Mouse (Mus musculus) CH12.LX (cell line): ENCODE measurements around the gene Psma5. TPM values are rescaled to one million over a fixed set of nuclear protein-coding genes. Genes with fewer than 3 reads are reported as not detected.

Experiments
- DNase-seq: peaks from one replicate; pipeline ENCODE4 v3.0.0-alpha.2; 2013; ENCODE audit errors: extremely low read depth
- H3K27ac ChIP-seq: 2 replicates; pipeline ENCODE4 v1.5.1; 2012; ENCODE audit warnings: low read depth, mild to moderate bottlenecking, control low read depth, moderate library complexity; ENCODE audit not compliant: insufficient read depth
- H3K27me3 ChIP-seq: replicated peaks from 2 replicates; pipeline ENCODE3; 2012; ENCODE audit warnings: inconsistent platforms
- H3K36me3 ChIP-seq, 2 experiments: replicated peaks in 1 of 2; 2 replicates each; pipeline versions ENCODE3 to v1.6.1; 2012; ENCODE audit warnings: inconsistent platforms in 1 of 2, low read length in 1 of 2, mild to moderate bottlenecking in 1 of 2, mixed read lengths in 1 of 2, moderate library complexity in 1 of 2; ENCODE audit not compliant: control insufficient read depth in 1 of 2, insufficient read depth in 1 of 2
- H3K4me1 ChIP-seq, 2 experiments: 2 replicates each; pipeline ENCODE4 v1.6.1; 2012; ENCODE audit warnings: inconsistent platforms in 1 of 2, moderate library complexity in 1 of 2; ENCODE audit not compliant: insufficient read depth in 2 of 2, control insufficient read depth in 1 of 2
- H3K4me2 ChIP-seq: 2 replicates; pipeline ENCODE4 v1.6.1; 2012; ENCODE audit warnings: low read depth, mild to moderate bottlenecking, control low read depth; ENCODE audit not compliant: poor library complexity, insufficient read depth, severe bottlenecking
- H3K4me3 ChIP-seq, 3 experiments: fragments of 150-350 bp in 1 of 3; sonication (generic) in 1 of 3; replicated peaks in 1 of 3; 2 replicates each; pipeline versions ENCODE3 to v1.5.1; 2011 to 2012; ENCODE audit warnings: low read depth in 2 of 3, low read length in 2 of 3, mild to moderate bottlenecking in 2 of 3, moderate library complexity in 2 of 3, control low read depth in 1 of 3, improper control_type of control experiment in 1 of 3, inconsistent platforms in 1 of 3, mixed read lengths in 1 of 3; ENCODE audit not compliant: poor library complexity in 1 of 3
- H3K79me2 ChIP-seq: replicated peaks from 2 replicates; pipeline ENCODE4 v1.6.1; 2012; ENCODE audit warnings: mild to moderate bottlenecking, moderate library complexity; ENCODE audit not compliant: control insufficient read depth, poor library complexity, insufficient read depth, severe bottlenecking; ENCODE audit errors: extremely low read depth
- H3K9ac ChIP-seq: 2 replicates; pipeline ENCODE4 v1.6.1; 2012; ENCODE audit warnings: low read depth, mild to moderate bottlenecking, control low read depth, moderate library complexity; ENCODE audit not compliant: insufficient read depth
- H3K9me3 ChIP-seq: replicated peaks from 2 replicates; pipeline ENCODE3; 2012; ENCODE audit warnings: low read length, inconsistent platforms, mixed read lengths
- BHLHE40 ChIP-seq: IDR thresholded peaks from 2 replicates; pipeline ENCODE4 v1.6.1; 2011; ENCODE audit warnings: mild to moderate bottlenecking, low read depth, low read length, improper control_type of control experiment
- CHD1 ChIP-seq: IDR thresholded peaks from 2 replicates; pipeline ENCODE4 v1.6.1; 2012; ENCODE audit warnings: low read depth, low read length, improper control_type of control experiment, inconsistent platforms
- CHD2 ChIP-seq: IDR thresholded peaks from 2 replicates; pipeline ENCODE4 v1.6.1; 2011; ENCODE audit warnings: low read length, improper control_type of control experiment
- CTCF ChIP-seq, 2 experiments: IDR thresholded peaks in 1 of 2; conservative IDR thresholded peaks in 1 of 2; 2 replicates each; pipeline ENCODE4 v1.5.1; 2011 to 2012; ENCODE audit warnings: low read depth in 2 of 2, low read length in 2 of 2, improper control_type of control experiment in 1 of 2, inconsistent platforms in 1 of 2, mild to moderate bottlenecking in 1 of 2, moderate library complexity in 1 of 2
- E2F4 ChIP-seq: IDR thresholded peaks from 2 replicates; pipeline ENCODE4 v1.6.1; 2011; ENCODE audit warnings: low read depth, low read length, improper control_type of control experiment; ENCODE audit not compliant: insufficient replicate concordance
- ELF1 ChIP-seq: IDR thresholded peaks from 2 replicates; pipeline ENCODE4 v1.6.1; 2014; ENCODE audit warnings: low read depth, mild to moderate bottlenecking, inconsistent platforms, low read length, improper control_type of control experiment
- EP300 ChIP-seq: IDR thresholded peaks from 2 replicates; pipeline ENCODE4 v1.6.1; 2011; ENCODE audit warnings: low read length, improper control_type of control experiment
- ETS1 ChIP-seq: conservative IDR thresholded peaks from 2 replicates; pipeline ENCODE4 v1.6.1; 2012; ENCODE audit warnings: low read depth, mild to moderate bottlenecking, inconsistent platforms, low read length, improper control_type of control experiment, moderate library complexity
- GABPA ChIP-seq: IDR thresholded peaks from 2 replicates; pipeline ENCODE4 v1.6.1; 2012; ENCODE audit warnings: low read depth, low read length, improper control_type of control experiment, inconsistent platforms; ENCODE audit not compliant: insufficient replicate concordance
- HCFC1 ChIP-seq: IDR thresholded peaks from 2 replicates; pipeline ENCODE4 v1.6.1; 2012; ENCODE audit warnings: low read depth, mild to moderate bottlenecking, inconsistent platforms, low read length, improper control_type of control experiment
- IRF4 ChIP-seq: IDR thresholded peaks from 2 replicates; pipeline ENCODE4 v1.6.1; 2014; ENCODE audit warnings: low read depth, mild to moderate bottlenecking, inconsistent platforms, low read length, improper control_type of control experiment
- JUN ChIP-seq: IDR thresholded peaks from 2 replicates; pipeline ENCODE4 v1.6.1; 2011; ENCODE audit warnings: low read depth, mild to moderate bottlenecking, low read length, improper control_type of control experiment, moderate library complexity; ENCODE audit not compliant: insufficient read depth
- JUND ChIP-seq: conservative IDR thresholded peaks from 2 replicates; pipeline ENCODE4 v1.6.1; 2011; ENCODE audit warnings: low read depth, low read length, improper control_type of control experiment
- KAT2A ChIP-seq: IDR thresholded peaks from 2 replicates; pipeline ENCODE4 v1.6.1; 2012; ENCODE audit warnings: low read length, improper control_type of control experiment, inconsistent platforms; ENCODE audit not compliant: insufficient replicate concordance
- MAFK ChIP-seq: IDR thresholded peaks from 2 replicates; pipeline ENCODE4 v1.6.1; 2011; ENCODE audit warnings: low read length, improper control_type of control experiment; ENCODE audit not compliant: insufficient replicate concordance
- MAX ChIP-seq: IDR thresholded peaks from 2 replicates; pipeline ENCODE4 v1.6.1; 2011; ENCODE audit warnings: low read length, improper control_type of control experiment
- MAZ ChIP-seq: IDR thresholded peaks from 2 replicates; pipeline ENCODE4 v1.6.1; 2012; ENCODE audit warnings: low read depth, mild to moderate bottlenecking, inconsistent platforms, low read length, improper control_type of control experiment, moderate library complexity
- MEF2A ChIP-seq: IDR thresholded peaks from 2 replicates; pipeline ENCODE4 v1.6.1; 2014; ENCODE audit warnings: low read depth, mild to moderate bottlenecking, inconsistent platforms, low read length, improper control_type of control experiment, borderline replicate concordance
- MXI1 ChIP-seq: IDR thresholded peaks from 2 replicates; pipeline ENCODE4 v1.6.1; 2011; ENCODE audit warnings: mild to moderate bottlenecking, low read depth, low read length, improper control_type of control experiment
- MYC ChIP-seq: IDR thresholded peaks from 2 replicates; pipeline ENCODE4 v1.6.1; 2011; ENCODE audit warnings: low read depth, mild to moderate bottlenecking, improper control_type of control experiment, low read length
- NELFE ChIP-seq: IDR thresholded peaks from 2 replicates; pipeline ENCODE4 v1.6.1; 2011; ENCODE audit warnings: low read depth, low read length, improper control_type of control experiment
- NRF1 ChIP-seq: IDR thresholded peaks from 2 replicates; pipeline ENCODE4 v1.6.1; 2014; ENCODE audit warnings: low read depth, mild to moderate bottlenecking, inconsistent platforms, low read length, improper control_type of control experiment, moderate library complexity
- PAX5 ChIP-seq: IDR thresholded peaks from 2 replicates; pipeline ENCODE4 v1.6.1; 2012; ENCODE audit warnings: low read length, inconsistent platforms, mixed read lengths
- POLR2A ChIP-seq: IDR thresholded peaks from 2 replicates; pipeline ENCODE4 v1.6.1; 2011; ENCODE audit warnings: low read depth, mild to moderate bottlenecking, improper control_type of control experiment, low read length
- POLR2AphosphoS2 ChIP-seq: IDR thresholded peaks from 2 replicates; pipeline ENCODE4 v1.6.1; 2011; ENCODE audit warnings: low read depth, low read length, improper control_type of control experiment
- RAD21 ChIP-seq: IDR thresholded peaks from 2 replicates; pipeline ENCODE4 v1.6.1; 2011; ENCODE audit warnings: low read depth, mild to moderate bottlenecking, low read length, improper control_type of control experiment, moderate library complexity
- RCOR1 ChIP-seq: conservative IDR thresholded peaks from 2 replicates; pipeline ENCODE4 v1.6.1; 2012; ENCODE audit warnings: low read depth, mild to moderate bottlenecking, inconsistent platforms, low read length, improper control_type of control experiment
- SIN3A ChIP-seq: IDR thresholded peaks from 2 replicates; pipeline ENCODE4 v1.6.1; 2012; ENCODE audit warnings: low read length, improper control_type of control experiment, inconsistent platforms
- SMC3 ChIP-seq: IDR thresholded peaks from 2 replicates; pipeline ENCODE4 v1.6.1; 2011; ENCODE audit warnings: low read depth, low read length, improper control_type of control experiment
- TBP ChIP-seq: conservative IDR thresholded peaks from 2 replicates; pipeline ENCODE4 v1.6.1; 2011; ENCODE audit warnings: low read depth, low read length, improper control_type of control experiment
- TCF12 ChIP-seq: IDR thresholded peaks from 2 replicates; pipeline ENCODE4 v1.6.1; 2014; ENCODE audit warnings: low read depth, mild to moderate bottlenecking, inconsistent platforms, low read length, improper control_type of control experiment
- UBTF ChIP-seq: IDR thresholded peaks from 2 replicates; pipeline ENCODE4 v1.6.1; 2012; ENCODE audit warnings: low read depth, mild to moderate bottlenecking, inconsistent platforms, low read length, improper control_type of control experiment, moderate library complexity
- USF1 ChIP-seq: IDR thresholded peaks from 2 replicates; pipeline ENCODE4 v1.6.1; 2014; ENCODE audit warnings: low read depth, mild to moderate bottlenecking, inconsistent platforms, low read length, improper control_type of control experiment
- USF2 ChIP-seq: conservative IDR thresholded peaks from 2 replicates; pipeline ENCODE4 v1.6.1; 2011; ENCODE audit warnings: low read depth, low read length, improper control_type of control experiment
- ZC3H11A ChIP-seq: IDR thresholded peaks from 2 replicates; pipeline ENCODE4 v1.6.1; 2012; ENCODE audit warnings: low read depth, mild to moderate bottlenecking, inconsistent platforms, low read length, improper control_type of control experiment
- ZKSCAN1 ChIP-seq: IDR thresholded peaks from 2 replicates; pipeline ENCODE4 v1.6.1; 2012; ENCODE audit warnings: low read depth, inconsistent platforms, low read length, improper control_type of control experiment, borderline replicate concordance
- ZMIZ1 ChIP-seq: IDR thresholded peaks from 2 replicates; pipeline ENCODE4 v1.6.1; 2012; ENCODE audit warnings: low read depth, mild to moderate bottlenecking, inconsistent platforms, low read length, improper control_type of control experiment
- ZNF384 ChIP-seq: IDR thresholded peaks from 2 replicates; pipeline ENCODE4 v1.6.1; 2012; ENCODE audit warnings: low read depth, low read length, improper control_type of control experiment, inconsistent platforms
- dilution Hi-C: fragments of 300-500 bp; cut with MboI; formaldehyde crosslinking; loops from 2 replicates; pipeline ENCODE4 v1.14.3; 2020; ENCODE audit warnings: low sequenced_read_pairs; ENCODE audit not compliant: extremely low pct_unique_long_range_greater_than_20kb, extremely low pct_ligation_motif_present
- in situ Hi-C: fragments of 300-500 bp; cut with MboI; formaldehyde crosslinking; loops from 3 replicates; pipeline ENCODE4 v1.14.3; 2019; ENCODE audit warnings: low sequenced_read_pairs, low pct_ligation_motif_present, low pct_unique_long_range_greater_than_20kb, mixed read lengths
- polyA plus RNA-seq: library from polyadenylated mRNA; unstranded; fragments of >175 nt; gene quantifications from 2 replicates; pipeline ENCODE4 v1.2.1, GENCODE M21; 2012; ENCODE audit warnings: low read depth; ENCODE audit not compliant: insufficient read length
- total RNA-seq, 2 experiments: library from RNA; depleted of rRNA; stranded (reverse); fragments of 300-350 nt in 1 of 2; fragments of >200 nt in 1 of 2; gene quantifications; 2 replicates each; pipeline ENCODE4 v1.2.3; 2012 to 2014

Gene Psma5
- total and polyA plus RNA-seq, 3 experiments, result 245 to 341 (median 264) TPM

DNA sequence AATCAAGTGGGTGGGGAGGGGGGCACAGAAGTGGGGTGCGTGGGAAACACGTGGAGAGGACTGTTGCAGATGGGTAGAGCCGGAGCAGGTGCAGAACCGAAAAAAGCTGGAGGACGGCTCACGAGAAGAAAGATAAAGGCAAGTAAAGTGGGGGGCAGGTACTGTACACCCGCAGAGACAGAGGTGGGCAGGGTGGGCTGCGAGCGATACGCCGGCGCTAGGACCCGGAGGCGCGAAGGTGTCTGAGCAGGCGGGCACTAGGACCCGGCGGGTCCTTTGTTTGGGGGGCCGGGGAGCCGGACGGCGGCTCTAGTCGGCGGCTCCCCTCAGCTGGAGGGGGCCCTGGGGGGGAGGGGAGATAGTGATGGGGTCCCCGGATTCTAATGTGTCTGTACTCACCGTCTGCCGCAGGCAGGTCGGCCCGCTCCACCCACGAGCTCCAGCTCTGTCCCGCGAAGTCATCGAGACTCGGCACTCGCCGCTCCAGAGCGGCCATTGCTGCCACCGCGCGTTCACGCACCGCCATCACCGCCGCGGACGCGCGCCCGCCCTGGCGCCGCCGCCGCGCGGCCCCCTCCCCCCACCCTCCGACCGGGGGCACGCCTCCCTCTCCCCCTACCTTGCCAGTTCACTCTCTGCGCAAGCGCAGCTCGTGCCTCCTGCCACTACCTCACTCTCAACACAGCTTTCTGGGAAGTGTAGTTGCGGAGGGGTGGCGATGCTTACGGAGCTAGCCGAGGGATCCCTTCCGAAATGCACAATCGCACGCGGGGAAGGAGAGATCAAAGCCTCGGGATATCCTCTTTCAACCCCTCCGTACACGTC lies 46.6 kb upstream of the Psma5 start:
- dilution Hi-C loops, result no loop called here
- no peaks in the 10 kb centered on the region for H3K9me3 ChIP-seq
- H3K79me2 ChIP-seq, result no peaks in the 10 kb centered on the region
- in situ Hi-C loops, result loop anchor here (5.0 kb wide), 1 partner anchor 43 kb away; no protein-coding TSS in a partner anchor
- H3K27ac ChIP-seq, result no peak overlapping the region
- DNase-seq, result peak; percentile 97
- H3K36me3 ChIP-seq, result peaks cover 9 to 33% of the 10 kb centered on the region in 2 experiments
- TF ChIP-seq E2F4 (no peak), CHD1 (no peak), BHLHE40 (peak; percentile 55), MXI1 (peak; percentile 71; the same call in 1 of the 2 replicates), USF1 (no peak), ZKSCAN1 (no peak), UBTF (no peak), MAZ (peak; percentile 77), SIN3A (peak; percentile 98), ETS1 (no peak), HCFC1 (peak; percentile 83), MAFK (no peak), USF2 (no peak), GABPA (no peak; the same call in 1 of the 2 replicates), IRF4 (no peak), RCOR1 (no peak), ZNF384 (no peak), CHD2 (no peak; the same call in 1 of the 2 replicates), NELFE (peak; percentile 83), ELF1 (no peak), TCF12 (peak; percentile 89), POLR2AphosphoS2 (no peak), CTCF (conservative IDR thresholded peaks at IDR 0.05 in 1 of 2, IDR thresholded peaks at IDR 0.05 in 1 of 2; ENCODE audit: low read depth in 2 of 2, low read length in 2 of 2) (no peak), SMC3 (no peak), KAT2A (peak; percentile 57; the same call in 1 of the 2 replicates), ZC3H11A (no peak), NRF1 (peak; percentile 94), EP300 (no peak), TBP (0 out of 2 replicates have a peak, but pooled peaks have one; percentile 64), PAX5 (no peak), MEF2A (no peak), JUND (no peak), MAX (0 out of 2 replicates have a peak, but pooled peaks have one; percentile 62), ZMIZ1 (no peak), POLR2A (peak; percentile 81), JUN (no peak), MYC (peak; percentile 84), RAD21 (no peak)
- TF ChIP-seq, all 38 proteins: peak for 13
- H3K4me2 ChIP-seq, result peak overlapping the region; percentile 69
- peak overlapping the region; percentile 80 for H3K9ac ChIP-seq
- H3K27me3 ChIP-seq, result peaks cover 40% of the 10 kb centered on the region
- peak overlapping the region; percentile 60 to 80 (median 70) for H3K4me3 ChIP-seq
- peaks cover 5 to 20% of the 10 kb centered on the region in 2 experiments; a peak in 3 of 4 replicates for H3K4me1 ChIP-seq
